Mouse (Mus musculus) activated CD4-positive, CD25-positive, alpha-beta regulatory T cell, adult 9 weeks (primary cell): Measurements from ENCODE around the gene Msto1. TPM values are rescaled to one million over a fixed set of nuclear protein-coding genes. Genes with fewer than 3 reads are reported as not detected.

ENCODE experiments used
- polyA plus RNA-seq: library from polyadenylated mRNA; unstranded; fragments of 100-300 nt; shearing (Covaris generic); gene quantifications from one replicate; pipeline ENCODE4 v1.2.1, GENCODE M21; 2017

Gene Msto1
- 33.2 TPM for polyA plus RNA-seq

DNA sequence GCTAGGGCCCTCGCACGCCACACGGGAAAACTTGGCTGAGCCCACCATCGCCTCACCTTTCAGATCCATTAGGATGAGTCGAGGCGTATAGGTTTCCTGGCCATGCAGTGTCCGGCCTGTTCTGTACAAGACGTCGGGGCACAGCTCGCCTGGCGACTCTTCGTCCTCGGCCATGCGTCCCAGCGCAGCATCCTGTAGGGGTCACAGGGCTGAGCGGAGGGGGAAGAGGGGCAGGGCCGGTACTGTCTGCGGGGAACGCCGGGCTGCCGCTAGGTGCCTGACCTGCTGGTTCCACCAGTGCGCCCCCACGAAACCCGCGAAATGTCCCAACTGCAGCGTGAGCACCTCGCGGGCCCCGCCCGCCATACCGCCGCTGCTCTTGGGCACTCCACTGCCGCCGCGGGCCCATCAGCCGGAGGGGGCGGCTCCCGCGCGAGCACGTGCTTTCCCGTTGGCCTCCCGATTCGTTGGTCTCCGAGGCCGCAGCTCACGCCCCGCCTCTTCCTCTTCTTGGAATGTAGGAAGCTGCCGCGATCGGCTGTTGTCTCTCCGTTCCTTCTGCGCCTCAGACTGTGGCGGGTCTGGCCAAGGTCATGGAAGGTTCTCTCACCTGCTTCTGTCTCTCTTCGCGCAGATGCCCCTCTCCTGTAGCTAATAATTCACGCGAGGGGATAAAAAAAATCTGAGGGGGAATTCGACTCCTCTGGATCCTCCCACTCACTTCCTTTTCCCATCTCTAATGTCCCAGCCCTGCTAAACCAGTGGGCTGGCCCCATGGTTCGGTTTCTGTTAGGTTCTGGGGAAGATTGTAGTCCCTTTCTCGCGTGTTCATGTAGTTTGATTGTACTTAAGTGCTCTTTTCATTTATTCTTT lies at the start of gene Msto1:
Gene Msto1, minus strand, starts transcription at position 489 of the 873 bp plus-strand sequence.

DNA sequence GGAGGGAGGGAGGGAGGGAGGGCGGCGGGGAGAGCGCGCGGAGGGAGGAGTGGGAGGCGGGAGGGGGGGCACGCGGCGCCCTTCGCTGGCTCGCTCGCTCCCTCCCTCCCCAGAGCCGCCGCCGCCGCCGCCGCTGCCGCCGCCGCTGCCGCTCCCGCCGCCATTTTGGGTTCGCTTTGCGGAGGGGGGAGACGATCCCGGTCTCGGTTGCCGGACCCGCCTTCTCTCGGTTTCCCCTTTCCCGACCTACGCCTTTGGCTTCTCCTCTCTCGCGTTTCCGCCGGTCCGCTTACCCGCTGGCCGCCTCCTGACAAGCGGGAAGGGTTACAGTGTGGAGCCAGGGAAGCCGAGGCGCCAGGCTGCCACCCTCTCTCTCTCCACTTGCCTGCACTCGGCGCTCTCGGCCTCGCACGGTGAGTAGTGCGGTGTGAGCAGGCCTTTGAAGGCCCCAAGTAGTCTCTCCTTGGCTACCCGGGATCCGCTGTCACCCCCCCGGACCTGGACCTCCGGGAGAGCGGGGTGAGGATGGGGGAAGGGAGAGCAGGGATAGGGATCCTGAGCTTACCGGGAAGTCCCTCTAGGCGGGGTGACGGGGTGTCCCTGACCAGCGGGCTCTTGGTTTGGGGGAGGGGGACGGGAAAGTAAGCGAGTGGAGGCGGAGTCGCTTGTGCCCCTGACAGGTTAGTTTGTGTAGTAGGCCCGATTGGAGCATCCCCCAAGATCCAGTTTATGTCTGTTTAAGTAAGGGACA lies 37.0 kb upstream of the Msto1 start, which contains the start of the genes Ash1l and Dap3:
Gene Ash1l, plus strand, starts transcription at position 47 of the 751 bp plus-strand sequence.
Gene Dap3, minus strand, starts transcription at position 606 of the 751 bp plus-strand sequence.

Other genes starting within 250 kb of the Msto1 start
- 74.1 TPM for gene Khdc4, start 228.2 kb downstream of the Msto1 start, polyA plus RNA-seq
- 60.1 TPM for gene Rit1, start 197.2 kb downstream of the Msto1 start, polyA plus RNA-seq
- gene Syt11, start 138.8 kb downstream of the Msto1 start, polyA plus RNA-seq: 94.0 TPM
- 40.6 TPM for gene Gon4l, start 78.8 kb downstream of the Msto1 start, polyA plus RNA-seq
- gene Ash1l, start 36.6 kb upstream of the Msto1 start, polyA plus RNA-seq: 34.9 TPM
- gene Dap3, start 37.2 kb upstream of the Msto1 start, polyA plus RNA-seq: 171 TPM
- 49.9 TPM for gene Rusc1, start 179.3 kb upstream of the Msto1 start, polyA plus RNA-seq
- not detected for gene Gm43738, start 187.1 kb upstream of the Msto1 start, polyA plus RNA-seq
- 102 TPM for gene Fdps, start 188.0 kb upstream of the Msto1 start, polyA plus RNA-seq
- not detected for gene Pklr, start 222.1 kb upstream of the Msto1 start, polyA plus RNA-seq
- 0.73 TPM for gene Hcn3, start 246.2 kb upstream of the Msto1 start, polyA plus RNA-seq